Mouse (Mus musculus) adrenal gland, postnatal 25 days (tissue): ENCODE measurements around the gene Mdp1. TPM values are rescaled to one million over a fixed set of nuclear protein-coding genes. Genes with fewer than 3 reads are reported as not detected.

Experiments
- DNase-seq: peaks from one replicate; pipeline ENCODE4 v3.0.0; 2021; ENCODE audit warnings: mixed read lengths
- long read RNA-seq: library from polyadenylated mRNA; stranded (forward); transcript quantifications from one replicate; pipeline ENCODE4 v2.0.0, GENCODE M21; 2021
- total RNA-seq: library from RNA; stranded (reverse); gene quantifications from 2 replicates; pipeline ENCODE4 v1.2.3, GENCODE M21; 2021

Gene Mdp1
- total RNA-seq = 73.5 and 88.6 TPM in 2 replicates
- long read RNA-seq, transcript Mdp1-202 (5 exons, 1,730 nt) = minor isoform, 20 of 86 reads
- long read RNA-seq, transcript Mdp1-201 (6 exons, 1,733 nt) = major isoform, 53 of 86 reads
- long read RNA-seq, partial matches to known transcripts = 6 of 86 reads
- long read RNA-seq, other reads (novel, unspliced or antisense) = 7 of 86 reads

DNA sequence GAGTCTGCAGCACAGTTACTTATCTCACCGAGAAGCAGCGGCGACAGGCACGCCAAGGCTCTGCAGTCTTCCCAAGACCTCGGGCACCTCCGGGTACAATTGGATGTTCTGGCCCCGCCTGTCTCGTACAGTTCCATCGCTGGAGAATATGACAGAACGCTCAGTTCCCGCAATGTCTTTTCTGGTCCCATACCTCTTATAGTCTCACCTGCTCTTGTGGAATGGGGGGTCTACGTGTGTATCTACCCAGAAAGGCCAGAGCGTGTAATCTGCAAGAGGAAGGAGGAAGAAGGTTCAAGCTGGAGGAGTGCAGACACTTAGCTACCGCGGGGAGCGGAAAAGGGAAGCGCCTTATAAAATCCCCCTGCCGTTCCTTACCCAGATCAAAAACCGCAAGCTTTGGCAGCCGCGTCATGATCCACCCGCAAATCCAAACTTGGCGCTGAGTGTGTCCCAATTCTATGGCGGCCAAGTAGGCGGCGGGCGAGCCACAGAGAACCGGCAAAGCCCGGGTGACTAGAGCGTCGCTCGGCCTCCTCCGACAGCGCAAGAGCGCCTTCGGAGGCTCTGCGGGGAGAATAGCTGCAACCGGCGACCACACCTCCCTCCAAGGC lies at the start of gene Mdp1:
TSS of gene Mdp1 (minus strand) at position 549 of the 614 bp plus-strand sequence.
- DNase-seq = peak; percentile 79

GRCm38 (mm10) chr14:55709509-55709908 lies 49.2 kb upstream of the Mdp1 start:
- no peak for DNase-seq

DNA sequence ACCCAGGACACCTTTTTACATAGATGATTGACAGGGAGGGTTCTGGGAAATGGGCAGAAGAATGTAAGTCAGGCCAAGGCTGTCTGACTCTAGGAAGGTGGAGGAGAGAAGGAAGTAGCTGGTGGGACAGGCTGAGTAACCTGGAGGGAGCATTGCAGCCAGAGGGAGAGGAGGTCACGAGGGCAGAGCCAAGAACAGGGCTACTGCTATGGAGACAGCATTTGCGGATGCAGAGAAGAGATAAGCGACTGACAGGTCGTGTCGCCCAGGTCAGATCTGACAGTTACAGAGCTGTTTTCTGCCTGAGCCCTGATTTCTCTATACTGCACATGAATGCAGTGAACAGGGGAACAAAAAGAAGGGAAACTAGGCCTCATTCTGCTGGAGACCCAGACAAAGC lies 47.1 kb upstream of the Mdp1 start:
- DNase-seq = no peak

DNA sequence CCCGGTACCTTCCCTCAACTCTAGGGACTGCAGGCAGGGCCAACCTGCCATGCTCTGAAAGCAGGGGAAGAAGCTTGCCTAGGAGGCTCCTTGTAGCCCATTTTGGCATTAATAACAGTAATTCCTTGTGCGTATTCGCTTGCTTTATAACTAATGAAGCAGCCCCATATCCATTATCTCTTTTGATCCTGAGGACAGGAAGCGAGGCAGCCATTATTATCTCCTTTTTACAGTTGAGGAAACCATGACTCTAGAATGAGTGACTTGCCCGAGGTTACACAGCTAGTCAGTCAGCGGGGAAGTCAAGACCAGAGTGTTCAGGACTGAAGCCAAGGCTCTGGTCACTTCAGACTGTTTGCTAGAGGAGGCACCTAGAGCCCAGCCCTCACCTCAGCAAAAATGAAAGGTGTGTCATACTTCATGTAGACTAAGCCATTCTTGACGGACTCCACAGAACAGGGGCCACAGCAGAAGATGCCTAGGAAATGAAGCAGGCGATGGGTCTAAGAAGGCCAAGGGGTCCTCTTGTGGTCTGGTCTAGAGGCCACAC lies 45.8 kb upstream of the Mdp1 start:
- DNase-seq = no peak

- DNase-seq = no peak
Measured at GRCm38 (mm10) chr14:55702761-55703160, 42.5 kb upstream of the Mdp1 start.

GRCm38 (mm10) chr14:55701131-55701530 lies 40.8 kb upstream of the Mdp1 start:
- no peak for DNase-seq

DNA sequence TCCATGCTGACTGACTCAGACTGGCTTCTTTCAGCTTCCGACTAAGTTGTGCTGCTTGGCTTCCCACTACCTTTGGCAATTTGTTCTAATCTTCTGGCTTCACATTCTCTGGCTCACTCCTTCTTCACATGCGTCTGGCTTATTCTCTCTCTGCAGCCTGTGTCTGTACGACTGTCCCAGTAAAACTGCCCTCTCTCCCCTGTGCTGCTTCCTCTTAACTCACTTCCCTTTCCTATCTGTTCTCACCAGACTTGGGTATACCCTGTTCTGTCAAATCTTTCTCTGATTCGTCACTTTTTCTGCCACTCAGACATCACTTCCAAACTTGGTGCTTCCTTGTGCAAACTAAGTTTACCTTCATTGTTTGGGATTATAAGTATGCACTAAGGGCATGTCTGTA lies 36.9 kb upstream of the Mdp1 start:
- DNase-seq = no peak

DNA sequence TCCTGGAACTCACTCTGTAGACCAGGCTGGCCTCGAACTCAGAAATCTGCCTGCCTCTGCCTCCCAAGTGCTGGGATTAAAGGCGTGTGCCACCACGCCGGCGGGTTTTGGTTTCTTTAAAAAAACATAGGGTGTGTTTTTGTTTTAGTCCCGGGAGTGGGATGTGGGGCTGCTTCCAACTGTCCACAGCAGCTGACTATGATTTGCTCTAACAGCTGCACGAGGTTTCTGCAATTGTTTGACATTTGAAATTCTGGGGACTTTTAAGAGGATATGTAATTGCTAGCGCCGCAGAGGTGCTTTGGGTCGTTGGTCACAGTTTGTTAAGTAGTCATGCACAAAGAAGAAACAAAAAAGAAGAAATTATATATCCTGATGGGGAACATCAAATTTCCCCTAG lies 29.1 kb upstream of the Mdp1 start:
- no peak for DNase-seq

DNA sequence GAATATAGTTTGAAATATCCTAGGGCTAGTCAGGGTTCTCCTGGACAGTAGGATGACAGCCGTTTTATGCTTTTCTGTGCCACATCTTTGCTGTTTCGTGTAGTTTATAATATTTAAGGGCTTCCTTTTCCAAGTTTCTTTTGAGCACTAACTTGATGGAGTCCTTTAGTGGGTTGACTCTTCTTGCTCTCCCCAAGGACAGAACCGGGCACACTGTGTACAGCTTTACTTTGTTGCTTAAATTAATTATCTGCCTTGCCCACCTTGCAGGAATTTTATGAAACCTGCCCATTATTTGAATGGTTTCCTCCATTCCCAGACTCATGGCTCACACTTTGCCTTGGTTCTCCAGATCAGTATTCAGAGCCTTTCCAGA lies 21.8 kb upstream of the Mdp1 start:
- no peak for DNase-seq

DNA sequence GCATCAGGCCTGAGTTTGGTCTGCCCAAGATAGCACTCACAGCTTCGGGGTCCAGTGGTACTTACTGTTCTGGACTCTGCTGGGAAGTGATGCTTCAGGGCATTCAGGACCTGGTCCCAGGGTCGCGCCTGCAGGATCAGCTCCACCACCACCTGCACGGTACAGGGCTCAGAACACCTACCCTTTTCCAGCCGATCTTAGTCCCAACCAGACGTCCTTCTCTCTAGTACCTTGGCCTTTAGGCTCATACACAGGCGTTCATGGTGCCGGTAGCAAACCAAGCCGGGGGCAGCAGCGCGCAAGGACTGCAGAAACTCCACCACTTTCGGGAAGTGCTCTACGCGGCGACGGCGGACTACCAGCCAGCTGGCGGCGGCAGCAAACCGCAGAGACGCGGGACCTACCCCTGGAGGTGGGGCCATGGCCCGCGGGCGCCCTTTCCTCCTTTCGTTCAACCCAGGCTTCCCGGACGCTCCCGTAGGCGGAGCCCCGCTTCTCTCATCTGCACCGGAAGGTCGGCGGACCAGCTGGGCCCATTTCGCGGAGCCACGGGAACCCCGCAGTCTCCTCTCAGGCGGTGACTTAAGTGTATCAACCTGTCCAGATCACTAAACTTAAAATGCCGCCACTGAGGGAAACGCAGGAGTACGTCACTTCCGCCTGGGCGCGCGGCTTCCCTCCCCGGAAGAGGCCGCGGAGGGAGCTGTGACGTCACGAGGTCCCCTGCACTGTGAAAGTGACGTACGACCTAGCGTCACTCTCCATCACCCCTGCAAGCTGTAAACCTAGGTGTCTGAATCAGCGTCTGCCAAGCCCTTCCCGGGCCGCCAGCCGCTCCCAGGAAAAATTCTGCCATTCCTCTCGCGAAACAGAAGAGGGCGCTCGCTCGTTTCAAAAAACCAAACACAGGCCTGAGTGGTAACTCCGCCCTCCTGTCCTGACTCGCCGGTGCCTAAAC lies 21.1 kb upstream of the Mdp1 start, which contains the start of gene Tinf2:
TSS of gene Tinf2 (minus strand) at position 661 of the 958 bp plus-strand sequence.
- DNase-seq = peak; percentile 92

DNA sequence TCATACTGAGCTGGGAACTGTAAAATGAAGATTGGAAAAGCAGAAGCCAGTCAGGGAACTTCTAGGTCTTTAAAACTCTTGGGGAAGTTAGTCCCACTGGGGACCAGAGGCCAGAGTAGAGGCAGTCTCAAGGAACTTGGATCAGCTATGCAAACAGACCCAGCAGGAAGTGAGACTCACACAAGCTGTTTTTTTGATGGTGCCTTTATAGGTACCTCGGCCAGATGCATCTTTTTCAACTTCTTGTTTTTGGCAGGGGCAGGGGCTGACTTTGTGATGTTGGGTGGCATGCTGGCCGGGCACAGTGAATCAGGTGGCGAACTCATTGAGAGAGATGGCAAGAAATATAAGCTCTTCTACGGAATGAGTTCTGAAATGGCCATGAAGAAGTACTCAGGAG lies 17.3 kb upstream of the Mdp1 start:
- DNase-seq = no peak

DNA sequence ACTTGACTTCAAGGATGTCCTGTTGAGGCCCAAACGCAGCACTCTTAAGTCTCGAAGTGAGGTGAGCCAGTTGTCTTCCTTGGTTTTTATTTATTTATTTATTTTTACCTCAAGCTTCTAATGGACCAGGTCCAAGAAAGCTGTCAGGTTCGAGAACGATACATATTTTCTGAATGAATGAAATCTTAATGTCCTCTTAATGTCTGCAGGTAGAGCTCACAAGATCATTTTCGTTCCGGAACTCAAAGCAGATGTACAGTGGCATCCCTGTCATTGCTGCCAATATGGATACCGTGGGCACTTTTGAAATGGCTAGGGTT lies 12.4 kb upstream of the Mdp1 start:
- no peak for DNase-seq

- DNase-seq = peak; percentile 76
Measured at GRCm38 (mm10) chr14:55671833-55672740, 11.8 kb upstream of the Mdp1 start, which contains the start of the genes Gmpr2 and Nedd8. TSS of gene Gmpr2 (plus strand) at chr14:55671941. TSS of gene Nedd8 (minus strand) at chr14:55672124.

DNA sequence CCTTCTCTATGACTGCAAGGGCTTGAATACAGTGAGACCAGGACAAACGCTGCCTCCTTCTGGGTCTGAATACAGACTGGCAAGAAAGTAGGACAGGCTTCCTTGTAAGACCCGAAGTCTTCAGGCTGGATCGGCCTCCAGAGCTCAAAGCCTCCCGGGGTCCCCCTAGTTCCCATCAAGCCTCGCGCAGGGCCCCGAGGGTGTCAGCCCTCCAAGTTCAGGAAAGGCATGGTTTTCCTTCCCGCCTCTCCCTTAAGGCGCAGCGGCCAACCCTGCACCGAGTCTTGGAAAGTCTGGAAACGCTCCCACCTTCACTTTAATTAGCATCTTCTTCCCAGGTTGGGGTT lies 11.2 kb upstream of the Mdp1 start:
- DNase-seq = no peak

- no peak for DNase-seq
Measured at GRCm38 (mm10) chr14:55660636-55661035, 328 bp upstream of the Mdp1 start.

GRCm38 (mm10) chr14:55658011-55658410 lies 2.3 kb downstream of the Mdp1 start:
- peak; percentile 53 for DNase-seq

DNA sequence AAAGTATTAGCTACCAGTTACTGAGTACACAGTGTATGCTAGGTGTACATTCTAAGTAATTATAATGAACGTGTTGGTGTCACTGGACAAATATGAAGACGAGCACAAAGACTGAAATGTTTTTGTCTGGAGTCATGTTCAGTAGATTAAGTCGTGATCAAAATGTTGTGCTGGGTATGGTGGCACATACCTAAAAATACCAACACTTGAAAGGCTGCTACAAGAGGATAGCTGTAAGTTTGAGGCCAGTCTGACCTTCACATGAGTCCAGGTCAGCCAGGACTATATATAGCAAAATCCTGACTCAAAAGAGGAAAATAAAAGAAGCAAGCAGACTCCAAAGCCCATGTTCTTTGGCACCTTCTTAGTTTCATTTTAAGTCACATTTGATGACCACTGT lies 3.4 kb downstream of the Mdp1 start:
- no peak for DNase-seq

- DNase-seq = no peak
Measured at GRCm38 (mm10) chr14:55651528-55651927, 8.8 kb downstream of the Mdp1 start.

DNA sequence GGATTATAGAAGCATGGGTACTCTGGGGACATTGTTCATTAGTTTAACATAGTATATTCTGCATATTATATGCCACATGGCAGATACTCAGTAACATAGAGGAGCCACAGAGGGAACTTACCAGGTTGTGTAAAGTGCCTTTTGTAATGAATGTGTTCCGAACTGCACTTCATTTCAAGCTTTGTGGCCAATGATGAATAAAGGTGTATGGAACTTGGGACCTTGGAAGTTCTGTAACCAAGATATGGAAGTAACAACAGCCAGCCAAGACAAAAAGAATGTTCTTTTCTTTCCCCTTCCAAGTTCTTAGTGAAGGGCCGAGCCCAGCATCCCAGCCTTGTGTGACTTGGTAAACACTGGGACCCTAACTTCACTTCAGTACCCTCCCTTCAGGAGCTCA lies 10.4 kb downstream of the Mdp1 start, which contains the start of gene Tssk4:
TSS of gene Tssk4 (plus strand) at position 301 of the 400 bp plus-strand sequence.
- DNase-seq = no peak

- no peak for DNase-seq
Measured at GRCm38 (mm10) chr14:55644261-55644888, 15.9 kb downstream of the Mdp1 start.
